Mouse (Mus musculus) cerebellum, adult 2 months (tissue): ENCODE data around the gene Dbf4. TPM values are rescaled to one million over a fixed set of nuclear protein-coding genes. Genes with fewer than 3 reads are reported as not detected.

Source experiments
- DNase-seq, 2 experiments: peaks; one replicate each; pipeline ENCODE4 v3.0.0; 2021
- H3K27ac ChIP-seq: fragments of 200-500 bp; 2 replicates; pipeline ENCODE4 v1.5.1; 2012; ENCODE audit warnings: low read length, control low read depth, inconsistent platforms; ENCODE audit not compliant: insufficient read depth
- H3K27me3 ChIP-seq: fragments of 200-500 bp; 2 replicates; pipeline ENCODE4 v1.6.1; 2012; ENCODE audit warnings: inconsistent platforms, mild to moderate bottlenecking, low read length, moderate library complexity; ENCODE audit not compliant: control insufficient read depth, insufficient read depth
- H3K4me1 ChIP-seq: fragments of 200-500 bp; 2 replicates; pipeline ENCODE4 v1.6.1; 2011; ENCODE audit warnings: low read length; ENCODE audit not compliant: control insufficient read depth, insufficient read depth
- H3K4me3 ChIP-seq: fragments of 200-500 bp; replicated peaks from 2 replicates; pipeline ENCODE3; 2011; ENCODE audit warnings: mild to moderate bottlenecking, low read depth, low read length, control low read depth; ENCODE audit not compliant: insufficient read depth
- CTCF ChIP-seq: fragments of 200-500 bp; IDR thresholded peaks from 2 replicates; pipeline ENCODE4 v1.5.1; 2011; ENCODE audit warnings: low read depth, mild to moderate bottlenecking, control low read depth, low read length, moderate library complexity, borderline replicate concordance; ENCODE audit not compliant: insufficient read depth
- POLR2A ChIP-seq: fragments of 200-500 bp; IDR thresholded peaks from 2 replicates; pipeline ENCODE4 v1.6.1; 2011; ENCODE audit warnings: low read length, control low read depth, borderline replicate concordance; ENCODE audit not compliant: insufficient read depth
- WGBS: fragments of 180-500 bp; shearing (Covaris S2); methylation state at CpG from one replicate; pipeline ENCODE4 v1.1.7; 2018; 5-methylcytosine and 5-hydroxymethylcytosine counted together
- polyA plus RNA-seq: library from polyadenylated mRNA; depleted of rRNA; stranded (reverse); fragments of >200 nt; gene quantifications from 2 replicates; pipeline ENCODE4 v1.2.3, GENCODE M21; 2012; rRNA removed

Dbf4 gene
- polyA plus RNA-seq, result 1.2 and 1.6 TPM in 2 replicates

- H3K4me1 ChIP-seq, result no peaks in the 10 kb centered on the region
- H3K27ac ChIP-seq, result no peak within 1 kb of the TSS
- DNase-seq, result peak; percentile 88 to 90
- H3K27me3 ChIP-seq, result no peaks in the 10 kb centered on the region
- peak within 1 kb of the TSS; percentile 99 for H3K4me3 ChIP-seq
- TF ChIP-seq CTCF, result no peak
- TF ChIP-seq POLR2A, result peak; percentile 50; the same call in 1 of the 2 replicates
- under 1% methylated on average over 93 of the region's 93 CpGs for WGBS
Observed at GRCm38 (mm10) chr5:8422157-8422931, at the start of gene Dbf4, which contains the start of gene Slc25a40. Gene Dbf4 (minus strand): TSS chr5:8422716. Gene Slc25a40 (plus strand): TSS chr5:8422850.

- Histone ChIP-seq H3K27ac (no peak overlapping the region), H3K27me3 (no peaks in the 10 kb centered on the region), H3K4me3 (no peak overlapping the region), H3K4me1 (no peaks in the 10 kb centered on the region)
- WGBS, result 71% methylated on average over 5 of the region's 5 CpGs
- no peak for TF ChIP-seq POLR2A
- no peak for TF ChIP-seq CTCF
- DNase-seq, result no peak
Observed at GRCm38 (mm10) chr5:8456561-8456960, 34.0 kb upstream of the Dbf4 start.

DNA sequence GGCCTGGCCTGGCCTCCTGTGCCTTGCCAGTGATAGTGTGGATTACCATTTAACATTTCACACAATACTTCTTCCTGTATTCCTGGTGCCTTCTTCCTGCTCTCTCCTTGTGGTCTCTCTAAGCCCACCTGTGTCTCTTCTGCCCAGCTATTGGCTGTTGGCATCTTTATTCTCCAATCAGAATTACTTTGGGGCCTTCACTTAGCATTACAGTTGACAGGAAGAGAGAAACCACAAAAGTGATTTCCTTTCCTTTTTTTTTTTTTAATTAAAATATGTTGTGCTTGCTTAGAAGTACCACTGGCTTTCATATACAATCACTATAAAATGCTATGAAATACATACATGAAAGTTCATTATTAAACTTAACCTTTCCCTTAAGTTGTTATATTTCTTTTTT is 33.0 kb upstream of the Dbf4 start:
- Histone ChIP-seq H3K27ac (no peak overlapping the region), H3K27me3 (no peaks in the 10 kb centered on the region), H3K4me1 (no peaks in the 10 kb centered on the region), H3K4me3 (no peak overlapping the region)
- TF ChIP-seq POLR2A (no peak), CTCF (no peak)
- DNase-seq, result no peak

DNA sequence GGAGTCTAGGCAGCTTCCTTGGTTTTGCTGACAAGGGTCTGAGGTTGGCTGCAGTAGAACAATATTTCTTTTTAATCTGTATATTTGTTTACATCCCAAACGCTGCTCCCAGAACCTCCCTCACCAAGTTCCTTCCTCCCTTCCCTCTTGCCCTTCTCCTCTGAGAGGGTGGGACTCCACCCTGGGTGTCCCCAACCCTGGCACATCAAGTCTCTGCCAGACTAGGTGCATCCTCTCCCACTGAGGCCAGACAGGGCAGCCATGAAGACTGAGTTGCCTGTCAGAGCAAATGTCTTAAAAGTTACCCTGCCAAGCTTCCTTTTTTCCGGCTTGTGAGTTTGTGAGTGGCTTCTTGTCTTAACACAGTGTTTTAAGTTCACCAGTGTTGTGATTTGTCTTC is 16.6 kb upstream of the Dbf4 start:
- TF ChIP-seq CTCF (no peak), POLR2A (no peak)
- Histone ChIP-seq H3K4me3 (no peak overlapping the region), H3K27ac (no peak overlapping the region), H3K4me1 (no peaks in the 10 kb centered on the region), H3K27me3 (no peaks in the 10 kb centered on the region)
- WGBS, result 69% methylated on average over 2 of the region's 2 CpGs
- DNase-seq, result no peak

DNA sequence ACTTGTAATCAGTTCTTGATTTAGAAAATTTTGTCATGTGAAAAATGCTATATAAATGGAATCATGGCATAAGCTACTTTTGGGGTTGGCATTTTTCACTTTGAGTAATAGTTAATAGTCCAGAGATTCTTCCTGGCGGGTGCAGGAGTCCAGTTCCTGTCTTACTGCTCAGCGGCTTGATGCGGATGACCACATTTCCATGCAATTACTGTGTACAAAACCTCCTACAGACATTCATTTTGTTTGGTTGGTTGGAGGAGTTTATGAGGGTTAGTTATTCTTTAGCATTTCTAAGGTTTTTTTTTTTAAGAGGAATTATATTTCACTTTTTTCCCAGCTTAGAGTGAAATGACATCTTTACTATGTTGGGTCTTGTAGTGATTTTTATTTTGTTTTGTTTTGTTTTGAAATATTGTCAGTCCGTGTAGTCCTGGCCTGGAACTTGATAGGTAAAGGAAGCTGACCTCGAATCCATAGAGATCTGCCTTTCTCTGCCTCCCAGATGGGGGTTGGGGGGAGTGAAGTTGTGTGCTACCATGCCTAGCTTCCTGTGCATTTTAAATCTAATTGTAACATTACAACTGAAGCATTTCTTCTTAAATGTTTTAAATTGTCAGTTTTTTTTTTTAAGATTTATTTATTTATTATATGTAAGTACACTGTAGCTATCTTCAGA is 15.1 kb upstream of the Dbf4 start:
- no peaks in the 10 kb centered on the region for H3K27me3 ChIP-seq
- H3K4me3 ChIP-seq, result no peak overlapping the region
- H3K27ac ChIP-seq, result no peak overlapping the region
- 95% methylated on average over 5 of the region's 5 CpGs for WGBS
- TF ChIP-seq CTCF (no peak), POLR2A (no peak)
- no peak for DNase-seq
- H3K4me1 ChIP-seq, result no peaks in the 10 kb centered on the region

- H3K4me3 ChIP-seq, result no peak overlapping the region
- DNase-seq, result no peak
- H3K27ac ChIP-seq, result no peak overlapping the region
- 87% methylated on average over 5 of the region's 5 CpGs for WGBS
- TF ChIP-seq POLR2A (no peak), CTCF (no peak)
- H3K4me1 ChIP-seq, result no peaks in the 10 kb centered on the region
- H3K27me3 ChIP-seq, result no peaks in the 10 kb centered on the region
Observed at GRCm38 (mm10) chr5:8425899-8426298, 3.4 kb upstream of the Dbf4 start.

DNA sequence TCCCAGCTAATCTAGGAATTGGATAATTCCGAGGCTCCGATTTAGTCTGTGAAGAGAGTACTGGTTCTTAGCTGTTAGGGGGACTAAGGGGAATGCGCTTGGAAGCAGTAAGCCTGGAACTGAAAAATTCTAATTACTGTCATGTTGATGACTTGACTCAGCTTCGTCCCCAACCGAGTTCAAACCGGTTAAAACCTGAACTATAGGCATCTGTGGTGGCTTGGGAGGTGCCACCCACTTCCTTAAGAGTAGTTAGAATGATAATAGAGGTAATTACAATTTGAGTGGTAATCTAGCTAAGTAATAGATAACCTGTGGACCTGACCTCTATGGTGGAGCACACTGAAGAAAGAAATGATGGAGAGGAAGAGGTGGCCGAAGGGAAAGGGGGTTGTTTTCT is 1.6 kb upstream of the Dbf4 start:
- no peak for DNase-seq
- no peaks in the 10 kb centered on the region for H3K4me1 ChIP-seq
- no peak overlapping the region for H3K27ac ChIP-seq
- no peaks in the 10 kb centered on the region for H3K27me3 ChIP-seq
- 36% methylated on average over 7 of the region's 7 CpGs for WGBS
- TF ChIP-seq POLR2A (no peak), CTCF (no peak)
- H3K4me3 ChIP-seq, result no peak overlapping the region
